Mouse (Mus musculus): Measurements from ENCODE around the gene Sp4. TPM values are rescaled to one million over a fixed set of nuclear protein-coding genes. Genes with fewer than 3 reads are reported as not detected.

The Sp4 gene
- total and polyA plus RNA-seq, 3 experiments: 4.2 to 6.6 (median 5.7) TPM

GRCm38 (mm10) chr12:118288947-118289346 lies 12.3 kb downstream of the Sp4 start:
- TF ChIP-seq ZNF384 (IDR thresholded peaks at IDR 0.05; ENCODE audit: low read depth, low read length): no peak
- TF ChIP-seq MAZ (IDR thresholded peaks at IDR 0.05; ENCODE audit: low read depth, low read length): no peak
- no peak for TF ChIP-seq NRF1 (IDR thresholded peaks at IDR 0.05; ENCODE audit: low read depth, low read length)
- TF ChIP-seq CTCF (conservative IDR thresholded peaks at IDR 0.05 in 1 of 2, IDR thresholded peaks at IDR 0.05 in 1 of 2; ENCODE audit: low read depth in 2 of 2, low read length in 2 of 2): no peak
- TF ChIP-seq KAT2A (IDR thresholded peaks at IDR 0.05; ENCODE audit: insufficient replicate concordance, low read length): no peak
- no peak for TF ChIP-seq USF2 (conservative IDR thresholded peaks at IDR 0.05; ENCODE audit: low read depth, low read length)
- TF ChIP-seq EP300 (IDR thresholded peaks at IDR 0.05; ENCODE audit: low read length): no peak
- no peak for TF ChIP-seq UBTF (IDR thresholded peaks at IDR 0.05; ENCODE audit: low read depth, low read length)
- TF ChIP-seq BHLHE40 (IDR thresholded peaks at IDR 0.05; ENCODE audit: low read depth, low read length): no peak
- no peaks in the 10 kb centered on the region for H3K36me3 ChIP-seq (replicated peaks in 1 of 2; ENCODE audit: control insufficient read depth in 1 of 2, insufficient read depth in 1 of 2, low read length in 1 of 2)
- in situ Hi-C loops (cut with MboI; ENCODE audit: low pct_ligation_motif_present, low pct_unique_long_range_greater_than_20kb, low sequenced_read_pairs): no loop called here
- no peak overlapping the region for H3K4me2 ChIP-seq (ENCODE audit: insufficient read depth, low read depth, poor library complexity, severe bottlenecking)
- H3K9ac ChIP-seq (ENCODE audit: insufficient read depth, low read depth): no peak overlapping the region
- no peaks in the 10 kb centered on the region for H3K9me3 ChIP-seq (replicated peaks; ENCODE audit: low read length)
- H3K27me3 ChIP-seq (replicated peaks): no peaks in the 10 kb centered on the region
- no peak overlapping the region for H3K27ac ChIP-seq (ENCODE audit: insufficient read depth, low read depth)
- no peaks in the 10 kb centered on the region for H3K4me1 ChIP-seq (ENCODE audit: control insufficient read depth in 1 of 2, insufficient read depth in 2 of 2)
- DNase-seq (ENCODE audit: extremely low read depth): no peak
- H3K79me2 ChIP-seq (replicated peaks; ENCODE audit: control insufficient read depth, extremely low read depth, insufficient read depth, poor library complexity, severe bottlenecking): no peaks in the 10 kb centered on the region; the same call in 1 of the 2 replicates
- dilution Hi-C loops (cut with MboI; ENCODE audit: extremely low pct_ligation_motif_present, extremely low pct_unique_long_range_greater_than_20kb, low sequenced_read_pairs): no loop called here
- H3K4me3 ChIP-seq (replicated peaks in 1 of 3; ENCODE audit: low read depth in 2 of 3, low read length in 2 of 3, poor library complexity in 1 of 3): no peak overlapping the region

DNA sequence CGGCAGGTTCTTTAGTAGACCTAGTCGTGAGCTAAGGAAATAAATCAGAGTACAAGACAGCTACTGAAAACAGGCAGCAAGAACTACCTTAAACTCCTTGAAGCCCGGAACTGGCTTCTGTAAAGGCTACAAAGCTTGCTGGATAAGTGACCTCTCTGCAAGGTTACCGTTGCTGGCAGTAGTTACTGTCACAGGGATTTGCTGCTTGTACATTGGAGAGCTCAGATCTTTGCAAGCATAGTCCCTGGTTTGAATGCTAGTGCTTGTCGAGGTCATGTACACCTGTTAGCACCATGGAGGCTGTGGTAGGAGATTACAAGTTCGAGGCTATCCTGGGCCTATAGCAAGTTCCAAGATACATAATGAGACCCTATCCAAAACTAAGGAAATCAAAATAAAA lies 16.1 kb downstream of the Sp4 start:
- H3K9me3 ChIP-seq (replicated peaks; ENCODE audit: low read length): no peaks in the 10 kb centered on the region
- dilution Hi-C loops (cut with MboI; ENCODE audit: extremely low pct_ligation_motif_present, extremely low pct_unique_long_range_greater_than_20kb, low sequenced_read_pairs) (no loop called here), in situ Hi-C loops (cut with MboI; ENCODE audit: low pct_ligation_motif_present, low pct_unique_long_range_greater_than_20kb, low sequenced_read_pairs) (no loop called here)
- no peaks in the 10 kb centered on the region for H3K27me3 ChIP-seq (replicated peaks)
- TF ChIP-seq MAFK (IDR thresholded peaks at IDR 0.05; ENCODE audit: insufficient replicate concordance, low read length) (no peak), CHD2 (IDR thresholded peaks at IDR 0.05; ENCODE audit: low read length) (no peak), EP300 (IDR thresholded peaks at IDR 0.05; ENCODE audit: low read length) (no peak), BHLHE40 (IDR thresholded peaks at IDR 0.05; ENCODE audit: low read depth, low read length) (no peak), RAD21 (IDR thresholded peaks at IDR 0.05; ENCODE audit: low read depth, low read length) (no peak), ZC3H11A (IDR thresholded peaks at IDR 0.05; ENCODE audit: low read depth, low read length) (no peak), TBP (conservative IDR thresholded peaks at IDR 0.05; ENCODE audit: low read depth, low read length) (no peak), USF1 (IDR thresholded peaks at IDR 0.05; ENCODE audit: low read depth, low read length) (no peak), MAX (IDR thresholded peaks at IDR 0.05; ENCODE audit: low read length) (no peak), ZMIZ1 (IDR thresholded peaks at IDR 0.05; ENCODE audit: low read depth, low read length) (no peak), E2F4 (IDR thresholded peaks at IDR 0.05; ENCODE audit: insufficient replicate concordance, low read depth, low read length) (no peak), HCFC1 (IDR thresholded peaks at IDR 0.05; ENCODE audit: low read depth, low read length) (no peak)
- H3K27ac ChIP-seq (ENCODE audit: insufficient read depth, low read depth): no peak overlapping the region
- no peak overlapping the region for H3K4me2 ChIP-seq (ENCODE audit: insufficient read depth, low read depth, poor library complexity, severe bottlenecking)
- H3K4me1 ChIP-seq (ENCODE audit: control insufficient read depth in 1 of 2, insufficient read depth in 2 of 2): no peaks in the 10 kb centered on the region
- no peak overlapping the region for H3K4me3 ChIP-seq (replicated peaks in 1 of 3; ENCODE audit: low read depth in 2 of 3, low read length in 2 of 3, poor library complexity in 1 of 3)
- H3K36me3 ChIP-seq (replicated peaks in 1 of 2; ENCODE audit: control insufficient read depth in 1 of 2, insufficient read depth in 1 of 2, low read length in 1 of 2): no peaks in the 10 kb centered on the region
- DNase-seq (ENCODE audit: extremely low read depth): no peak
- no peak overlapping the region for H3K9ac ChIP-seq (ENCODE audit: insufficient read depth, low read depth)
- H3K79me2 ChIP-seq (replicated peaks; ENCODE audit: control insufficient read depth, extremely low read depth, insufficient read depth, poor library complexity, severe bottlenecking): no peaks in the 10 kb centered on the region; the same call in 1 of the 2 replicates
